ENCODE assay signal across 24 mouse cellular contexts in the genomic region with DNA sequence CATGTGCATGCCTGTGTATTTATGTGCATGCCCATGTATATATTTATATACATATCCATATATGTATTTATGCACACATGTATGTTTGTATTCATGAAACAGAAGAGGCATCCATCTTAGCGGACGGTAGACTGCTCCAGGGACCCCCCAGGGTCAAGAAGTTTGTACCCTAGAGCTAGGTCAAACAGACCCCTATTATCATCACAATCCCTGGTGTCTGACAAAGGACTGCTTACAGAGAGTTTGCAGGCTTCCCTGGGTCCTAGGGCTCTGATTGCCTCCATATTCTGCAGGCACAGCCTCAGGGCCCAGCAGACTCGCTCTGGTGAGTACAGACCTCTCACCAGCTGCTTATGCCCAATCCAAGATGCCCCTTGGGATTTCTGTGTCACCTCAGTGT. TPM values are rescaled to one million over a fixed set of nuclear protein-coding genes. Genes with fewer than 3 reads are reported as not detected.
DNase-seq lines count a peak whose midpoint lies in the region; ATAC-seq and TF ChIP-seq lines count a peak whose summit lies in the region.
"Had no signal": no experiment of that assay in that cellular context is flagged by ENCODE, and none has a peak within 500 bp of the region (broad histone marks: within the 10 kb centered on the region; RNA-seq: fewer than 3 reads in every experiment).

No protein-coding gene starts in this region.

- peaks cover 36% of the 10 kb centered on the region for H3K27me3 ChIP-seq in forebrain, embryonic 10.5 days (ENCODE audit: poor library complexity, severe bottlenecking)
- no peaks in the 10 kb centered on the region for H3K27me3 ChIP-seq in forebrain, postnatal 0 days (ENCODE audit: insufficient read depth, low read length)
- peaks cover 8% of the 10 kb centered on the region for H3K27me3 ChIP-seq in neural tube, embryonic 13.5 days
- peaks cover 32% of the 10 kb centered on the region for H3K27me3 ChIP-seq in midbrain, embryonic 12.5 days
- no peaks in the 10 kb centered on the region; the same call in 1 of the 2 replicates for H3K27me3 ChIP-seq in neural tube, embryonic 15.5 days (replicated peaks)
- H3K27me3 ChIP-seq: intestine, embryonic 15.5 days had no signal

- no peak for ATAC-seq in forebrain, postnatal 0 days
- ATAC-seq in neural tube, embryonic 13.5 days (ENCODE audit: low read depth): no peak
- no peak for ATAC-seq in midbrain, embryonic 12.5 days (ENCODE audit: low FRiP score, low read depth)
- ATAC-seq in neural tube, embryonic 15.5 days (ENCODE audit: low FRiP score): no peak
- ATAC-seq: CD4-positive, CD25-positive, alpha-beta regulatory T cell, adult 4 months; intestine, embryonic 15.5 days; liver, postnatal 0 days; lung, postnatal 0 days had no signal

- H3K4me1 ChIP-seq in forebrain, embryonic 10.5 days: peaks cover 49% of the 10 kb centered on the region
- peaks cover 16% of the 10 kb centered on the region; the same call in 1 of the 2 replicates for H3K4me1 ChIP-seq in forebrain, postnatal 0 days (ENCODE audit: insufficient read depth)
- peaks cover 48% of the 10 kb centered on the region for H3K4me1 ChIP-seq in neural tube, embryonic 13.5 days (replicated peaks)
- peaks cover 51% of the 10 kb centered on the region for H3K4me1 ChIP-seq in midbrain, embryonic 12.5 days
- H3K4me1 ChIP-seq in neural tube, embryonic 15.5 days: peaks cover 47% of the 10 kb centered on the region

- no peak overlapping the region for H3K4me3 ChIP-seq in forebrain, embryonic 10.5 days
- H3K4me3 ChIP-seq in forebrain, postnatal 0 days (ENCODE audit: low read depth, low read length): no peak overlapping the region
- H3K4me3 ChIP-seq in neural tube, embryonic 13.5 days: no peak overlapping the region
- H3K4me3 ChIP-seq in midbrain, embryonic 12.5 days: no peak overlapping the region
- H3K4me3 ChIP-seq in neural tube, embryonic 15.5 days (replicated peaks): no peak overlapping the region
- H3K4me3 ChIP-seq: embryonic facial prominence, embryonic 13.5 days; erythroblast, embryonic 14.5 days; heart, embryonic 10.5 days; intestine, embryonic 15.5 days; limb, embryonic 12.5 days had no signal

- 38% methylated on average over 3 of the region's 3 CpGs for WGBS in forebrain, embryonic 10.5 days
- WGBS in forebrain, postnatal 0 days: 42% methylated on average over 3 of the region's 3 CpGs
- 28% methylated on average over 3 of the region's 3 CpGs for WGBS in neural tube, embryonic 13.5 days
- WGBS in midbrain, embryonic 12.5 days: 8% methylated on average over 3 of the region's 3 CpGs
- 24% methylated on average over 3 of the region's 3 CpGs for WGBS in neural tube, embryonic 15.5 days

- H3K4me2 ChIP-seq in forebrain, postnatal 0 days (ENCODE audit: low read depth): no peak overlapping the region
- no peak overlapping the region for H3K4me2 ChIP-seq in neural tube, embryonic 13.5 days
- H3K4me2 ChIP-seq in midbrain, embryonic 12.5 days (replicated peaks): no peak overlapping the region
- no peak overlapping the region for H3K4me2 ChIP-seq in neural tube, embryonic 15.5 days
- H3K4me2 ChIP-seq: embryonic facial prominence, embryonic 13.5 days; intestine, embryonic 15.5 days; limb, embryonic 12.5 days; liver, embryonic 11.5 days had no signal

- DNase-seq in forebrain, embryonic 10.5 days (ENCODE audit: extremely low spot score, low spot score): no peak
- no peak for DNase-seq in forebrain, postnatal 0 days
- no peak for DNase-seq in neural tube, embryonic 10.5 days (ENCODE audit: extremely low spot score, low spot score)
- no peak for DNase-seq in thymus, postnatal 4 days
- DNase-seq in urinary bladder, postnatal 14 days (ENCODE audit: low spot score): no peak
- DNase-seq: cerebellum, adult 11 months; cerebellum, adult 9-11 months; gastrocnemius, postnatal 10 days; heart, postnatal 4 days; kidney, adult 8-10 months; kidney, postnatal 10 days; liver, postnatal 0 days had no signal

- H3K9me3 ChIP-seq in forebrain, embryonic 10.5 days: no peaks in the 10 kb centered on the region
- no peaks in the 10 kb centered on the region for H3K9me3 ChIP-seq in forebrain, postnatal 0 days (ENCODE audit: low read length)
- H3K9me3 ChIP-seq in neural tube, embryonic 13.5 days: no peaks in the 10 kb centered on the region
- no peaks in the 10 kb centered on the region for H3K9me3 ChIP-seq in midbrain, embryonic 12.5 days
- no peaks in the 10 kb centered on the region for H3K9me3 ChIP-seq in neural tube, embryonic 15.5 days (replicated peaks)
- H3K9me3 ChIP-seq: embryonic facial prominence, embryonic 13.5 days; heart, embryonic 10.5 days; intestine, embryonic 15.5 days; limb, embryonic 12.5 days had no signal

- H3K36me3 ChIP-seq in forebrain, embryonic 10.5 days (replicated peaks): no peaks in the 10 kb centered on the region
- H3K36me3 ChIP-seq in forebrain, postnatal 0 days (ENCODE audit: insufficient read depth): no peaks in the 10 kb centered on the region
- no peaks in the 10 kb centered on the region for H3K36me3 ChIP-seq in neural tube, embryonic 13.5 days
- H3K36me3 ChIP-seq in midbrain, embryonic 12.5 days: no peaks in the 10 kb centered on the region
- H3K36me3 ChIP-seq in neural tube, embryonic 15.5 days: no peaks in the 10 kb centered on the region
- H3K36me3 ChIP-seq: embryonic facial prominence, embryonic 13.5 days; intestine, embryonic 15.5 days; limb, embryonic 12.5 days had no signal

- peak overlapping the region; percentile 56; the same call in 1 of the 2 replicates for H3K27ac ChIP-seq in forebrain, embryonic 10.5 days
- H3K27ac ChIP-seq in forebrain, postnatal 0 days (ENCODE audit: low read depth, low read length): no peak overlapping the region
- peak overlapping the region; percentile 77 for H3K27ac ChIP-seq in neural tube, embryonic 13.5 days (replicated peaks)
- H3K27ac ChIP-seq in midbrain, embryonic 12.5 days (replicated peaks): peak overlapping the region; percentile 90
- peak overlapping the region; percentile 55 for H3K27ac ChIP-seq in neural tube, embryonic 15.5 days (replicated peaks)
- H3K27ac ChIP-seq: embryonic facial prominence, embryonic 13.5 days; heart, embryonic 10.5 days; intestine, embryonic 15.5 days; limb, embryonic 12.5 days; macrophage had no signal

- no peak overlapping the region for H3K9ac ChIP-seq in forebrain, postnatal 0 days
- no peak overlapping the region for H3K9ac ChIP-seq in neural tube, embryonic 13.5 days
- H3K9ac ChIP-seq in midbrain, embryonic 12.5 days (replicated peaks): no peak overlapping the region
- H3K9ac ChIP-seq in neural tube, embryonic 15.5 days (replicated peaks): no peak overlapping the region
- H3K9ac ChIP-seq: embryonic facial prominence, embryonic 13.5 days; intestine, embryonic 15.5 days; limb, embryonic 12.5 days; liver, postnatal 0 days had no signal

- no peak for TF ChIP-seq CTCF in forebrain, postnatal 0 days (IDR thresholded peaks at IDR 0.05; ENCODE audit: low read depth)

RNA-seq across cellular contexts. Expression of a gene that starts 51.7 kb away (rescaled TPM):
- 0.10 and 0.27 TPM in 2 replicates for polyA plus RNA-seq in forebrain, embryonic 10.5 days (2016; fragmentation: Nextera tagmentation; extraction: Ambion mirVana)
- 2.0 and 2.5 TPM in 2 replicates for total RNA-seq in forebrain, postnatal 0 days (2014; rRNA removed)
- 1.0 and 1.6 TPM in 2 replicates for polyA plus RNA-seq in forebrain, postnatal 0 days (2015; fragmentation: Nextera tagmentation; extraction: Ambion mirVana)
- polyA plus RNA-seq in neural tube, embryonic 13.5 days (2015; fragmentation: Nextera tagmentation; extraction: Ambion mirVana): 1.4 and 1.5 TPM in 2 replicates
- polyA plus RNA-seq in midbrain, embryonic 12.5 days (2016; fragmentation: Nextera tagmentation; extraction: Ambion mirVana): 1.8 and 2.1 TPM in 2 replicates
- polyA plus RNA-seq in neural tube, embryonic 15.5 days (2015; fragmentation: Nextera tagmentation; extraction: Ambion mirVana): 1.3 and 1.8 TPM in 2 replicates
- polyA plus RNA-seq: CD4-positive, CD25-positive, alpha-beta regulatory T cell, adult 4 months; erythroblast, embryonic 14.5 days; liver, postnatal 0 days had no signal
